Mouse (Mus musculus) heart, adult 2 months (tissue): Measurements from ENCODE around the gene Ehhadh.

Experiments used
- CTCF ChIP-seq: fragments of 200-600 bp; IDR thresholded peaks from 2 replicates; pipeline ENCODE4 v1.8.1; 2022; ENCODE audit warnings: antibody characterized with exemption, mild to moderate bottlenecking, moderate library complexity
- POLR2A ChIP-seq: fragments of 200-500 bp; IDR thresholded peaks from 2 replicates; pipeline ENCODE4 v1.6.1; 2011; ENCODE audit warnings: mild to moderate bottlenecking, low read depth, low read length, control low read depth; ENCODE audit not compliant: insufficient read depth

DNA sequence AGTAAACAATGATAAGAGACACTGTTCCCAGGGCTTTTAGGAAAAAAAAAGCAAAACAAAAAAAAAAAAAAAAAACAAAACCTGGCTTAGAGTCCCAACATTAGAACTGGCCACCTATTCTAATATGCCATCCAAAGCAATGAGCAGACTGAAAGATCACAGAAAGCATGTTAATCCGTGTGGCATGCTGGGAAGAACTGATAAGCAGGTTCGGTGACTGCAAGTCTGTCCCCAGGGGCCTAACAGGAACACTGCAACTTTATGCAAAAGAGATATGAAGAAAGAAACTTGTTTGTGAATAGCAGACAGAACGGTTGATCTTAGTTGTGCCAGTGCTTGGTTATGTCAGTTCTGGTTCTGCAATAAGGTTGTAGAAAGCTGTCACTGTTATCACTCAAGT, 4.2 kb upstream of the Ehhadh start:
- TF ChIP-seq POLR2A = no peak
- TF ChIP-seq CTCF = no peak
